In the genomic region with DNA sequence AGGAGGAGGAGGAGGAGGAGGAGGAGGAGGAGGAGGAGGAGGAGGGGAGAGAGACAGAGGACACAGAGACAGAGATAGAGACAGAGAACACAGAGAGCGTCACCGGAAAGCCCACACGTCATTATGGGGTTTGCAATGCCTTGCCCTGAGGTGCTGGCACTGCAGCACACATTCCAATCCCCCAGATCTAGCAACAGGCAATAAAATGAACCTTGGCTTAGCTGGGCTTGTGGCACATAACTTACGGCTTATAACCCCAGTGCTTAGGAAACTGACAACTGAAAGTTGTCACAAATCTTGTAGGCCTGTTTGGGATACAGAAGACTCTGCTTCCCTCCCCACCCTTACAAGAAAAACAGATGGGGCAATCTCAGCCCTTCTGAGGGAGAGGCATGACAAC, we compare ENCODE assay signal across 24 mouse cellular contexts. TPM values are rescaled to one million over a fixed set of nuclear protein-coding genes. Genes with fewer than 3 reads are reported as not detected.
DNase-seq lines count a peak whose midpoint lies in the region; ATAC-seq and TF ChIP-seq lines count a peak whose summit lies in the region.
"Had no signal": no experiment of that assay in that cellular context is flagged by ENCODE, and none has a peak within 500 bp of the region (broad histone marks: within the 10 kb centered on the region; RNA-seq: fewer than 3 reads in every experiment).

No protein-coding gene starts in this region.

- TF ChIP-seq CTCF in lung, embryonic 14.5 days (IDR thresholded peaks at IDR 0.05; ENCODE audit: low read depth), result no peak
- TF ChIP-seq CTCF in embryonic fibroblast, embryonic 13.5 days (IDR thresholded peaks at IDR 0.05; ENCODE audit: borderline replicate concordance, insufficient read depth, low read length), result no peak

- peak; percentile 20 for DNase-seq in lung, embryonic 14.5 days
- no peak for DNase-seq in lung, postnatal 25 days (ENCODE audit: low spot score)
- DNase-seq in 3134 (ENCODE audit: extremely low read depth, insufficient read length, low spot score), result peak; percentile 43
- DNase-seq in limb, embryonic 14.5 days (ENCODE audit: low spot score), result peak; percentile 48
- DNase-seq in yolk sac, embryonic 10.5 days (ENCODE audit: low spot score), result no peak
- DNase-seq: adrenal gland, adult 8-10 months; cerebellum, adult 11 months; cerebellum, adult 8-10 months; cerebellum, postnatal 14 days; embryo, embryonic 11 days; forebrain, postnatal 0 days; gastrocnemius, adult 2 months; gastrocnemius, postnatal 36 days; heart, adult 2 months; heart, postnatal 14 days had no signal

- H3K27me3 ChIP-seq in lung, embryonic 14.5 days (ENCODE audit: insufficient read depth, low read length), result no peaks in the 10 kb centered on the region
- H3K27me3 ChIP-seq in limb, embryonic 14.5 days (ENCODE audit: control insufficient read depth, insufficient read depth, low read length), result no peaks in the 10 kb centered on the region
- H3K27me3 ChIP-seq: embryonic facial prominence, embryonic 15.5 days; forebrain, embryonic 12.5 days; heart, embryonic 15.5 days had no signal

- no peaks in the 10 kb centered on the region for H3K9me3 ChIP-seq in lung, embryonic 14.5 days (ENCODE audit: low read depth, low read length)
- no peaks in the 10 kb centered on the region for H3K9me3 ChIP-seq in limb, embryonic 14.5 days (ENCODE audit: control insufficient read depth, low read length)
- H3K9me3 ChIP-seq: embryonic facial prominence, embryonic 15.5 days; forebrain, embryonic 12.5 days; heart, embryonic 15.5 days; hindbrain, embryonic 13.5 days had no signal

- no peaks in the 10 kb centered on the region for H3K36me3 ChIP-seq in lung, embryonic 14.5 days (ENCODE audit: insufficient read depth)
- H3K36me3 ChIP-seq in limb, embryonic 14.5 days (ENCODE audit: control insufficient read depth, insufficient read depth, low read length), result no peaks in the 10 kb centered on the region
- H3K36me3 ChIP-seq: embryonic facial prominence, embryonic 15.5 days; forebrain, embryonic 12.5 days; heart, embryonic 15.5 days; hindbrain, embryonic 13.5 days had no signal

- no peak for ATAC-seq in lung, embryonic 14.5 days (ENCODE audit: insufficient read depth)
- no peak for ATAC-seq in limb, embryonic 14.5 days (ENCODE audit: low FRiP score, low read depth)
- ATAC-seq: forebrain, postnatal 0 days; hindbrain, postnatal 0 days had no signal

- H3K27ac ChIP-seq in lung, embryonic 14.5 days (ENCODE audit: low read depth), result no peak overlapping the region
- H3K27ac ChIP-seq in embryonic fibroblast, embryonic 13.5 days (ENCODE audit: insufficient read depth, low read length), result peak overlapping the region; percentile 41; the same call in 1 of the 2 replicates
- no peak overlapping the region for H3K27ac ChIP-seq in limb, embryonic 14.5 days (replicated peaks; ENCODE audit: low read depth, low read length)
- H3K27ac ChIP-seq: embryonic facial prominence, embryonic 15.5 days; forebrain, embryonic 12.5 days; gastrocnemius, adult 2 months; heart, adult 2 months; heart, embryonic 15.5 days; hindbrain, embryonic 13.5 days; hindbrain, postnatal 0 days had no signal

- H3K4me2 ChIP-seq in lung, embryonic 14.5 days, result no peak overlapping the region
- H3K4me2 ChIP-seq in limb, embryonic 14.5 days (replicated peaks; ENCODE audit: low read depth, low read length, severe bottlenecking), result no peak overlapping the region
- H3K4me2 ChIP-seq: embryonic facial prominence, embryonic 15.5 days; forebrain, embryonic 12.5 days; heart, embryonic 11.5 days; heart, embryonic 15.5 days; hindbrain, embryonic 13.5 days had no signal

- 64% methylated on average over 4 of the region's 4 CpGs for WGBS in lung, embryonic 14.5 days
- WGBS in limb, embryonic 14.5 days, result 13% methylated on average over 4 of the region's 4 CpGs

- H3K4me1 ChIP-seq in lung, embryonic 14.5 days (ENCODE audit: insufficient read depth), result no peaks in the 10 kb centered on the region
- no peaks in the 10 kb centered on the region for H3K4me1 ChIP-seq in embryonic fibroblast, embryonic 13.5 days (ENCODE audit: control insufficient read depth, insufficient read depth, low read length)
- H3K4me1 ChIP-seq in limb, embryonic 14.5 days (ENCODE audit: control insufficient read depth, insufficient read depth, low read length), result peaks cover 7% of the 10 kb centered on the region

- H3K9ac ChIP-seq in lung, embryonic 14.5 days, result no peak overlapping the region
- no peak overlapping the region for H3K9ac ChIP-seq in limb, embryonic 14.5 days (ENCODE audit: low read depth, low read length, severe bottlenecking)
- H3K9ac ChIP-seq: embryonic facial prominence, embryonic 15.5 days; forebrain, embryonic 12.5 days; forebrain, postnatal 0 days; heart, embryonic 15.5 days; hindbrain, embryonic 13.5 days had no signal

- no peak overlapping the region for H3K4me3 ChIP-seq in lung, embryonic 14.5 days (ENCODE audit: low read depth, low read length)
- no peak overlapping the region for H3K4me3 ChIP-seq in embryonic fibroblast, embryonic 13.5 days (ENCODE audit: insufficient read depth, low read length)
- H3K4me3 ChIP-seq in limb, embryonic 14.5 days (replicated peaks; ENCODE audit: low read length), result no peak overlapping the region
- H3K4me3 ChIP-seq: embryonic facial prominence, embryonic 15.5 days; forebrain, embryonic 12.5 days; gastrocnemius, adult 2 months; heart, adult 2 months; heart, embryonic 15.5 days; hindbrain, embryonic 13.5 days had no signal

- TF ChIP-seq POLR2A in embryonic fibroblast, embryonic 13.5 days (IDR thresholded peaks at IDR 0.05; ENCODE audit: low read depth, low read length), result no peak
- TF ChIP-seq POLR2A in limb, embryonic 14.5 days (IDR thresholded peaks at IDR 0.05; ENCODE audit: borderline replicate concordance, extremely low read depth, insufficient read depth, insufficient read length), result no peak

RNA-seq across cellular contexts. Expression of a gene that starts 25.2 kb away (rescaled TPM):
- 42.5 and 48.7 TPM in 2 replicates for polyA plus RNA-seq in lung, embryonic 14.5 days (2014; fragmentation: Nextera tagmentation; extraction: Ambion mirVana)
- 21.8 and 33.3 TPM in 2 replicates for polyA plus RNA-seq in embryonic fibroblast, embryonic 13.5 days (2011; ENCODE audit: insufficient read length, low read depth, missing spikeins)
- polyA plus RNA-seq in limb, embryonic 14.5 days (2012; rRNA removed), result 2.7 and 2.8 TPM in 2 replicates
- 3.8 and 4.7 TPM in 2 replicates for polyA plus RNA-seq in limb, embryonic 14.5 days (2014; fragmentation: Nextera tagmentation; extraction: Ambion mirVana)

RNA-seq across cellular contexts. Expression of a gene that starts 27.4 kb away (rescaled TPM):
- polyA plus RNA-seq in lung, embryonic 14.5 days (2014; fragmentation: Nextera tagmentation; extraction: Ambion mirVana), result not detected in 2 replicates
- 0.40 TPM in 1 of 2 replicates, not detected in the other for polyA plus RNA-seq in embryonic fibroblast, embryonic 13.5 days (2011; ENCODE audit: insufficient read length, low read depth, missing spikeins)
- polyA plus RNA-seq in limb, embryonic 14.5 days (2012; rRNA removed), result 0.10 and 0.23 TPM in 2 replicates
- 0.19 TPM in 1 of 2 replicates, not detected in the other for polyA plus RNA-seq in limb, embryonic 14.5 days (2014; fragmentation: Nextera tagmentation; extraction: Ambion mirVana)
- polyA plus RNA-seq: brain, embryonic 14.5 days; embryonic facial prominence, embryonic 11.5 days; forebrain, embryonic 12.5 days; heart, adult 2 months; heart, embryonic 11.5 days; heart, embryonic 15.5 days; hindbrain, embryonic 13.5 days; hindbrain, postnatal 0 days had no signal

Comparison
In these comparisons a context has a peak if more than half of its experiments do, and no peak if none do; other contexts are left out.
1. DNase-seq: peak in lung, embryonic 14.5 days (single experiment), 3134 (single experiment) and limb, embryonic 14.5 days (single experiment); none in lung, postnatal 25 days (single experiment) and yolk sac, embryonic 10.5 days (single experiment).